Mouse (Mus musculus) lung, postnatal 25 days (tissue): ENCODE data around the gene Gm11127.
"Not testable (repeated sequence)": the region's sequence is repeated elsewhere in the genome, so short reads cannot be mapped to it uniquely, and the experiment has no call there.

ENCODE experiments used
- DNase-seq: peaks from one replicate; pipeline ENCODE4 v3.0.0; 2022; ENCODE audit warnings: low spot score

The Gm11127 gene

GRCm38 (mm10) chr17:36031583-36032331 lies 26.4 kb downstream of the Gm11127 start:
- DNase-seq = peak; percentile 71

DNA sequence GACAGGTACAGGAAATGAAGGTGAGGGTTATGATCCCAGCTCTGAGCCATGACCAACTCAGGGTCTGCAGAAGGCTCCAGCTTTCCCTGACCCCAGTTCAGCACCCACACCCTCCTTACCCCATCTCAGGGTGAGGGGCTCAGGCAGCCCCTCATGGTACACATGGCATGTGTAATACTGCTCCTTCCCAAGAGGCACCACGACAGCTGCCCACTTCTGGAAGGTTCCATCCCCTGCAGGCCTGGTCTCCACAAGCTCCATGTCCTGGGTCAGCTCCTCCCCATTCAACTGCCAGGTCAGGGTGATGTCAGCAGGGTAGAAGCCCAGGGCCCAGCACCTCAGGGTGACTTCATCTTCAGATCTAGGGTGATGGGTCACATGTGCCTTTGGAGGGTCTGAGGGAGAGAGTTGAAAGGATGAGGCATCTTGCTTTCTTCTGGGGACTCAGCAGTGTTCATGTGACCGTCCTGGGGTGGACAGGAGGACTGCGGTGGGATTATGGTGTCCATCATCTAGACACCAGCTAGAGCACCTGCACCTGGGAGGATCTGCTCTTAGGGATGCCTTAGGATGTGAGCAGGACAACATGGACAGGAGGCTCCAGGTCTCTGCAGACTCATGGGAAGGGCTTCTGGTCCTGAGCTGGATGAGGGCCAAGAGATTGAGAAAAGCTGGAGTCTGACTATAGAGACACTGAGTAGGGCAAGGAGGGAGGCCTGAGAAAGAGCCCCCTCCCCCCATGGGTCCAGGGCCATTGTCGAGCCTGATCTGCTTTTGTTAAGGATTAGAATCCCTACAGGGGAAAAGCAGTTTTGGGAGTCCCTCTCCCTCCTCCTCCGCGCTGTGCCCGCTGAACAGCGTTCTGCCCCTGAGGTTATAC lies 27.2 kb downstream of the Gm11127 start:
- DNase-seq = not testable (repeated sequence)

DNA sequence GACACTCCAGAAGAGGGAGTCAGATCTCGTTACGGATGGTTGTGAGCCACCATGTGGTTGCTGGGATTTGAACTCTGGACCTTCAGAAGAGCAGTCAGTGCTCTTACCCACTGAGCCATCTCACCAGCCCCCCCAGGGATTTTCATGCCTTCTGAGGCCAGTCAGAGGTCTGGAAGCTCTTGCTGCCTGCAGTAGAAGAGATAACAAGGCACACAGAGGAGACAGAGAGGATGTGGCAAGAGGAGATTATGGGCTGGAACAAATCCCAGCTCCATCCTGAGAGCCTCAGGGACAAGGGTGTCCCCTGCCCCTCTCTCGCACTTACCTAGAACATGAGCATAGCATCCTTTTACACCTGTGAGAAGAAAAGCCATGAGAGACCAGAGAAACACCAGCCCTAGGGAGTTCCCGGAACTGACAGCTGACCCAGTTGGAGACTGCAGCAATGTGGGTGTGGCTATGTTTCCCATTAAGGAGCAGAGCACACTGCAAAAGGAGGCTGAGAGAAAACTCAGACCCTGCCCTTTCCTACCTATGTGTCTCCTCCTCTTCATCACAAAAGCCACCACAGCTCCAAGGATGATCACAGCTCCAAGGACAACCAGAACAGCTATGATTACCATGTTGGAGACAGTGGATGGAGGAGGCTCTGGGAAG lies 28.0 kb downstream of the Gm11127 start:
- DNase-seq = not testable (repeated sequence)

GRCm38 (mm10) chr17:36028879-36029619 lies 29.1 kb downstream of the Gm11127 start:
- no peak for DNase-seq

GRCm38 (mm10) chr17:36027663-36028062 lies 30.5 kb downstream of the Gm11127 start:
- no peak for DNase-seq

DNA sequence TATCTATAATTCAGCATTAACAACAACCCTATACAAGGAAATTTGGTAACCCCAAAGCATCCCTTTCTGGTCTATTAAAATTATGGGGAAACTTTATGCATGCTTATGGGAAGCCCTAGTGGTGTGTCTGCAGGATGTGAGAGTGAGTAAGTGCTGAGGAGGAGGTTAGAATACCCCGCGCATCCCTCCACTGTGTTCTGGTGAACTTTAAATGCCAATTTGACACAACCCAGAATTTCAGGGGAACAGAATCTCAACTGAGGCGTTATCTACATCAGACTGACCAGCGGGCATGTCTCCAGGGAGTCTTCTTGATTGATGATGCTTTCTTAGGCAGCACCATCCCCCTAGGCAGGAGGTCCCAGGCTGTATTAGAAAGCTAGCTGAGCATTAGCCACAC lies 32.3 kb downstream of the Gm11127 start:
- no peak for DNase-seq

GRCm38 (mm10) chr17:36025197-36025596 lies 33.0 kb downstream of the Gm11127 start:
- no peak for DNase-seq

- peak; percentile 73 for DNase-seq
Observed at GRCm38 (mm10) chr17:36023710-36024654, 34.2 kb downstream of the Gm11127 start.

DNA sequence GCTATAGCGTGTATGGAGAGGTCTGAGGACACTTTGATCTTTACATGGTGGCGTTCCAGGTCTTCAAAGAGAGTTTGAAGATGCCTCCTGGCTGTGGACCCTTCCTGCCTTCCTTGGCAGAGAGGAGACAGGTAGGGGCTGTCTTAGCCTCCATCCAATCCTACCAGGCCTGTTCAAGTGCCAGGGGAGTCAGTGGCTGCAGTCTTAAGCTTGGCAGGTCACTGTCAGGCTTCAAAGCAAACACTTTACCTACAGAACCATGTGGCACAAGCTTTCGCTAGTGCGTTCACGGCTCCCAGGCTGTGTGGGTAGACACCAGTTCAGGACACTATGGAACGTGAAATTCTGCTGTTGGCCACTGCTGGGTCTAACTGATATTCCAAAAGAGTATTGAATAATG lies 35.2 kb downstream of the Gm11127 start:
- no peak for DNase-seq

GRCm38 (mm10) chr17:36022098-36022497 lies 36.1 kb downstream of the Gm11127 start:
- no peak for DNase-seq

DNA sequence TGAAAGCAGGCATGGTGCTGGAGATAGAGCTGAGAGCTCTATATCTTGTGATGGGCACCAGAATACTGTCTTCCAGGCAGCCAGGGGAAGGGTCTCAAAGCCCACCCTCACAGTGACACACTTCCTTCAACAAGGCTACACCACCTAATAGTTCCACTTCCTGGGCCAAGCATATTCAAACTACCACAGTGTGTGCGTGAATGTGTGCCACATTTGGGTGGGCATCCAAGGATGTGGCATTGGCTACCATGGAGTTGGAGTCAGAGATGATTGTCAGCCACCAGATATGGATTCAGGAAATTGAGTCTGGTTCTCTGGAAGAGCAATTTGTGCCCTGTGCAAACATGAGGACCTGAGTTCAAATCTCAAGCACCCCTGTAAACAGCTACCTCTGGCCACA lies 36.9 kb downstream of the Gm11127 start:
- no peak for DNase-seq

DNA sequence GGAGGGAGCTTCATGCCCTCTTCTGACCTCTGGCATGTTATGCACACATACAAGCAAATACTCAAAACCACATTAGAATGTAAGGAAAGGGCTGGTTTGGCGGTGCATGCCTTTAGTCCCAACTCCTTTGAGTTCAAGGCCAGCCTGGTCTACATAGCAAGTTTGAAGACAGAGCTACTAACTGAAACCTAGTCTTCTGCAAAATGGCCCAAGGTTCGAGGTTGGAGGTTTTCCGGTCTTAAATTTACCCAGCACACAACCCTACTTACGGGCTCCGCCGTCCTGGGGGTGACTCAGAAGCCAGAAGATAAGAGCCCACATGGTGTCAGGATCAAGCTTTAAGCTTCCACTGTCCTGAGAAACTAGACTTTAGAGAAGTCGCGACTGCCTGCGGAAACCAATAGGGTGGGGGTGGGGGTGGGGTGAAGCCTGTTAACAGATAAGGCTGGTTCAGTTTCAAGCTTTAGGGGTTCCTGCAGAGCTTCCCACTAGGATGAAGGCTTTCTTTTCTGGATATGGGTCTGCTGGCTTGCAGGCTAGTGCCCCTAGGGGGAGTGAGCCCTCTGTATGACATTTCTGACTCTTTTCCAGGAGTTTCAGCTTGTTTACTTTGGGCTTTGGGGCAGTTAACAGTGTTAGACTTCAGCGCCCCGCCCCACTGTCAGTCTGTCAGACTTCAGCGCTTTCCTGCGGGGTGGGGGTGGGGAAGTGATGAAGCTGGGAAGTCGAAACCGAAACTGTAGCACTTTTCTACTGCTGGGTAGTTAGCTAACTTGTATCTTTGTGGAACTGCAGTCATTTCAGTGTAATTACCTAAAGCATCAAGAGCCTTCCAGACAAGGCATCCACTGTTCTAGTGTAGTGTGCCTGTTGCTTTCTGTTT lies 37.7 kb downstream of the Gm11127 start, which contains the start of gene H2-T24:
Gene H2-T24, minus strand, starts transcription at position 370 of the 883 bp plus-strand sequence.
- peak; percentile 86 for DNase-seq

DNA sequence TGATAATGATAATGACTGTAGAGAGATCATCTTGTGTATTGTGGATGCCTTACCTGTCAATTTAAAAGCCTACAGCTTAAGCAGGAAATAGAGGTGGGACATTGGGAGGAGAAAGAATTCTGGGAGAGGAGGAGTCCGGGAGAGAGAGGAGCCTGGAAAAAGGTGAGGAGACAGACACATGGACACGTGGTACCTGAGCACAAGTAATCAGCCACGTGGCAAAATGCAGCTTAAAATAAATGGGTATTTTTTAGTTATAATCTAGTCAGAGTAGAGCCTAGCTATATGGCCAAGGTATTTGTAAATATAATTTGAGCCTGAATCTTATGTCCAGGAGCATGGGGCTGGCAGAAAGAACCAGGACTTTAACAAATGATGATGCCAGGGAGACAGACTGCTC lies 38.7 kb downstream of the Gm11127 start:
- DNase-seq = no peak

- DNase-seq = no peak
Observed at GRCm38 (mm10) chr17:36018979-36019378, 39.2 kb downstream of the Gm11127 start.

DNA sequence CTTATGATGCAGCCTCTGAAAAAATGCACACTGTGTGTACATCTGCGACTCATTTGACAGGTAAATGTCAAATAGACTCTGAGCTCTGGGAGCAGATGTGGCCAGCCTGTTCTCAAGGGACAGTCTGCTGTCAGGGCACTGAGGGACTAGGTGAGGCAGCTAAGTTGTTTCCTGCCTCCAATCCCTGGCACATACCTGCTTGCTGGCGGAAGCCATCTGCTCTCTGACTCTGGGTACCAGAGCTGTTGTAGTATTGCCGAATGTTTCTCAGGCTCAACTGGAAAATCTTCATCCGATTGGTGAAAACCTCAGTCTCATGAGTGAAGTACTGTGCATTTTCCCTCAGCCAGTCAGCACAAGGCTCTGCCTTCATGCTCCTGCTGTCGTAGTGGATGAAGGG lies 41.1 kb downstream of the Gm11127 start:
- no peak for DNase-seq

GRCm38 (mm10) chr17:36014977-36015376 lies 43.2 kb downstream of the Gm11127 start:
- no peak for DNase-seq
